Mouse (Mus musculus): Measurements from ENCODE around the gene Gm42957. TPM values are rescaled to one million over a fixed set of nuclear protein-coding genes. Genes with fewer than 3 reads are reported as not detected.

The Gm42957 gene
- polyA plus RNA-seq, 1 experiment from 2014 or later, result not detected

DNA sequence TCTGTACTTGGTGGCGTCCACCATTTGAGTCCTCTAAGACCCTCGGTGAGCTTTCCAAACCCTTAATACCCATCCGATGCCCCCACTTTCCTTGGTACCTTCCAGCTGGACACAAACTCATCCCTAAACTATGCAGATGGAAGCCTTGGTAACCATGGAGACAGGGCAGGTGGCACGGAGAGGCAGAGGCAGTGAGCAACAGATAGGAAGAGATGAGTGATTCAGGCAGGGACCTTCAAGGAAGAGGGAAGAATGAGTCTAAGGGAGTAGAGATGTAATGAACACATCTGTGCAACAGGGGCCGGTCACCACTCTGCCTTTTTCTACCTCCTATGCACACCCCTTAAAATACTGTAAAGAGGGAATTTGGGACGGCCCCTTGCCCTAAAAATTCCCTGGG is 39.6 kb upstream of the Gm42957 start:
- Histone ChIP-seq H3K4me3 (ENCODE audit: low read depth, low read length) (no peak overlapping the region), H3K9me3 (ENCODE audit: low read length) (no peaks in the 10 kb centered on the region), H3K27me3 (ENCODE audit: insufficient read depth, low read length) (peaks cover 57% of the 10 kb centered on the region), H3K9ac (replicated peaks) (no peak overlapping the region), H3K27ac (ENCODE audit: low read depth) (no peak overlapping the region), H3K4me1 (ENCODE audit: insufficient read depth) (peaks cover 30% of the 10 kb centered on the region), H3K36me3 (replicated peaks; ENCODE audit: insufficient read depth, low read length) (no peaks in the 10 kb centered on the region), H3K4me2 (ENCODE audit: low read depth, low read length) (no peak overlapping the region)
- WGBS (ENCODE audit: insufficient replicate concordance), result 34% methylated on average over 6 of the region's 6 CpGs
- ATAC-seq (no peak), DNase-seq (no peak)
- TF ChIP-seq CTCF (IDR thresholded peaks at IDR 0.05; ENCODE audit: low read depth) (no peak), EP300 (IDR thresholded peaks at IDR 0.05; ENCODE audit: low read depth) (no peak)

DNA sequence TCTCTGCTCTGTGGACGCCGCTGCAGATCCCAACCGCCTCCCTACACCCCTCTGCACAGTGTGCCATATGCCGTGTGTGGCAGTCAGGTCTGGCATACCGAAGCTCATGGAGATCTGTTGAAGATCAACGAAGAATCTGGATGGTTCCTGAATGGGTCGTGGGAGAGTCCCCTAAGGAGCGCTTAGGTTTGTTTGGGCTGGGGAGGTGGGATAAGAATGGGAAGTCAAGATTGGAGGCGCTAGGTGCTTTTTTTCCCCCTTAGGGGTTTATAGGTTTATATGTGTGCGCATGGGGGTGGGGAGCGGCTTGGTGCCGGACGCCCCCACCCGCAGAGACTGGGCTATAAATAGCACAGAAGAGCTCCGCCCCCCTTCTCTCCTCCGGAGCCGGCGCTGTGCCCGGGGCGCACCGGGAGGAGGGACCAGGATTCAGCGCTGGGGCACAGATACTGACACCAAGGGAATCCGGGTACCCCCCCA is 39.0 kb upstream of the Gm42957 start, which contains the start of gene Ankrd34a:
Ankrd34a (plus strand) TSS at position 409 of the 480 bp plus-strand sequence.
- DNase-seq, result no peak
- 3% methylated on average over 23 of the region's 23 CpGs for WGBS (ENCODE audit: insufficient replicate concordance)
- Histone ChIP-seq H3K9me3 (ENCODE audit: low read length) (no peaks in the 10 kb centered on the region), H3K4me1 (ENCODE audit: insufficient read depth) (peaks cover 30% of the 10 kb centered on the region), H3K4me3 (ENCODE audit: low read depth, low read length) (peak within 1 kb of the TSS; percentile 41), H3K9ac (replicated peaks) (no peak within 1 kb of the TSS), H3K36me3 (replicated peaks; ENCODE audit: insufficient read depth, low read length) (no peaks in the 10 kb centered on the region), H3K4me2 (ENCODE audit: low read depth, low read length) (peak within 1 kb of the TSS; percentile 68), H3K27ac (ENCODE audit: low read depth) (no peak within 1 kb of the TSS), H3K27me3 (ENCODE audit: insufficient read depth, low read length) (peaks cover 60% of the 10 kb centered on the region)
- TF ChIP-seq CTCF (IDR thresholded peaks at IDR 0.05; ENCODE audit: low read depth) (no peak), EP300 (IDR thresholded peaks at IDR 0.05; ENCODE audit: low read depth) (no peak)
- ATAC-seq, result no peak

DNA sequence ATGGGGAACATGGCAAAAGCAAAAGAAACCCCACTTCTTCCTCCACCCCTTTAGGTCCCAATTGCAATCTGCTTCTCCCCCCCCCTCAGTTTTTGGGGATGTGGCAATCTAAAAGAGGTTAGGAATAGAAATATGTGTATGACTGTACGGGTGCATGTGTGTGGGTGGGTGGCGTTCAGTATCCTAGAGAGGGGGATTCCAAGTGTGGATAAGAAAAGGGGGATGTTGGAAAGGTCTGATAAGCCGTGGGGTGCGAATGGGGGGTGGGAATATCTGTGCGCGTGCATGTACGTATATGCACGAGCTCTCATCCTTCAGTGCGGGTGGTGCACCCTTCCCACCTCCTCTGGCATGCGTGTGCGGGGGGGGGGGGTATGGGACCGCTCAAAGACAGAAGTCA is 38.4 kb upstream of the Gm42957 start:
- 6% methylated on average over 9 of the region's 12 CpGs for WGBS (ENCODE audit: insufficient replicate concordance)
- H3K9ac ChIP-seq (replicated peaks), result no peak overlapping the region
- H3K27me3 ChIP-seq (ENCODE audit: insufficient read depth, low read length), result peaks cover 66% of the 10 kb centered on the region
- H3K36me3 ChIP-seq (replicated peaks; ENCODE audit: insufficient read depth, low read length), result no peaks in the 10 kb centered on the region
- H3K4me2 ChIP-seq (ENCODE audit: low read depth, low read length), result peak overlapping the region; percentile 68
- H3K9me3 ChIP-seq (ENCODE audit: low read length), result no peaks in the 10 kb centered on the region
- ATAC-seq (no peak), DNase-seq (no peak)
- H3K27ac ChIP-seq (ENCODE audit: low read depth), result no peak overlapping the region
- peaks cover 30% of the 10 kb centered on the region for H3K4me1 ChIP-seq (ENCODE audit: insufficient read depth)
- peak overlapping the region; percentile 41 for H3K4me3 ChIP-seq (ENCODE audit: low read depth, low read length)
- TF ChIP-seq EP300 (IDR thresholded peaks at IDR 0.05; ENCODE audit: low read depth) (no peak), CTCF (IDR thresholded peaks at IDR 0.05; ENCODE audit: low read depth) (no peak)

DNA sequence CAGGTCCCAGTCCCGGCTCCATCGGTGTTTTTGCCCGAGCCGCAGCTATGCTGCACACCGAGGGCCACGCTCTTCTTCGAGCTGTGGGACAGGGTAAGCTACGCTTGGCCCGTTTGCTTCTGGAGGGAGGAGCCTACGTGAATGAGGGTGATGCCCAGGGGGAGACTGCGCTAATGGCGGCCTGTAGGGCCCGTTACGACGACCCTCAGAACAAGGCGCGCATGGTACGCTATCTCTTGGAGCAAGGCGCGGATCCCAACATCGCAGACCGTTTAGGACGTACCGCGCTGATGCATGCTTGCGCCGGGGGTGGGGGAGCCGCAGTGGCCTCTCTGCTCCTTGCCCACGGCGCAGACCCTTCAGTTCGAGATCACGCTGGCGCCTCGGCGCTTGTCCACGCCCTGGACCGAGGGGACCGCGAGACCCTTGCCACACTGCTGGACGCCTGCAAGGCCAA is 37.8 kb upstream of the Gm42957 start:
- TF ChIP-seq CTCF (IDR thresholded peaks at IDR 0.05; ENCODE audit: low read depth) (no peak), EP300 (IDR thresholded peaks at IDR 0.05; ENCODE audit: low read depth) (no peak)

DNA sequence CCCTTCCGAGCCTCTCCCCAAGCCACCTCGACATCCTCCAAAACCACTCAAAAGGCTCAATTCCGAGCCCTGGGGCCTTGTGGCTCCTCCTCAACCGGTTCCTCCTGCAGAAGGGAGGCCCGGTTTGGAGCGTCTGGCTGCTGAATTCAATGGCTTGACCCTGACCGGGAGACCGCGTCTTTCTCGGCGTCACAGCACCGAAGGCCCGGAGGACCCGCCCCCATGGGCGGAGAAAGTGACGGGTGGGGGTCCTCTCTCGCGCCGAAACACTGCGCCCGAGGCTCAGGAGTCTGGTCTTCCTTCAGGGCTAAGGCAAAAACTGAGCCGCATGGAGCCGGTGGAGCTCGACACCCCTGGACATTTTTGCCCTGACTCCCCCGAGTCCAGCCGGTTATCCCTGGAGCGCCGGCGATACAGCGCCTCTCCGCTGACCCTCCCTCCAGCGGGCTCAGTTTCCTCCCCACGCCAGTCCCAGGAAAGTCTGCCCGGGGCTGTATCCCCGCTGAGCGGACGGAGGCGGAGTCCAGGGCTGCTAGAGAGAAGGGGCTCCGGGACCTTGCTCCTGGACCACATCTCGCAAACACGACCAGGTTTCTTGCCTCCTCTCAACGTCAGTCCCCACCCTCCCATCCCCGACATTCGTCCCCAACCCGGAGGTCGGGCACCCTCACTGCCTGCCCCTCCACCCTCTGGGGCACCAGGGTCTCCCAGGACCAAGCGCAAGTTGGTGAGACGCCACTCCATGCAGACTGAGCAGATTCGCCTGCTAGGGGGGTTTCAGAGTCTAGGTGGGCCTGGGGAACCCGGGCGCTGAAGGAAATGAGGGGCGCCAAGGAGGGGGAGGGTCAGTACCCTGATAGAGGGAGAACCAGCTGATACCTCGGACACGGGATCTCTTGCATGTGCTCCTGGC is 36.9 kb upstream of the Gm42957 start:
- WGBS (ENCODE audit: insufficient replicate concordance), result 5% methylated on average over 50 of the region's 54 CpGs
- Histone ChIP-seq H3K9ac (replicated peaks) (peak overlapping the region; percentile 50), H3K4me3 (ENCODE audit: low read depth, low read length) (peak overlapping the region; percentile 41), H3K4me2 (ENCODE audit: low read depth, low read length) (peak overlapping the region; percentile 68), H3K9me3 (ENCODE audit: low read length) (no peaks in the 10 kb centered on the region), H3K4me1 (ENCODE audit: insufficient read depth) (peaks cover 21% of the 10 kb centered on the region), H3K27ac (ENCODE audit: low read depth) (no peak overlapping the region), H3K27me3 (ENCODE audit: insufficient read depth, low read length) (peaks cover 67% of the 10 kb centered on the region), H3K36me3 (replicated peaks; ENCODE audit: insufficient read depth, low read length) (no peaks in the 10 kb centered on the region)
- peak; percentile 36 for DNase-seq
- TF ChIP-seq CTCF (IDR thresholded peaks at IDR 0.05; ENCODE audit: low read depth), result no peak
- TF ChIP-seq EP300 (IDR thresholded peaks at IDR 0.05; ENCODE audit: low read depth), result no peak
- ATAC-seq, result no peak

More for the DNA sequence above, 37.8 kb upstream of the Gm42957 start:
- H3K9me3 ChIP-seq (ENCODE audit: low read length), result no peaks in the 10 kb centered on the region
- DNase-seq, result no peak
- ATAC-seq, result no peak
- peak overlapping the region; percentile 50; the same call in 1 of the 2 replicates for H3K9ac ChIP-seq (replicated peaks)
- H3K27me3 ChIP-seq (ENCODE audit: insufficient read depth, low read length), result peaks cover 67% of the 10 kb centered on the region
- H3K27ac ChIP-seq (ENCODE audit: low read depth), result no peak overlapping the region
- H3K4me3 ChIP-seq (ENCODE audit: low read depth, low read length), result peak overlapping the region; percentile 41
- H3K4me1 ChIP-seq (ENCODE audit: insufficient read depth), result peaks cover 25% of the 10 kb centered on the region
- WGBS (ENCODE audit: insufficient replicate concordance), result under 1% methylated on average over 40 of the region's 40 CpGs
- H3K4me2 ChIP-seq (ENCODE audit: low read depth, low read length), result peak overlapping the region; percentile 68
- H3K36me3 ChIP-seq (replicated peaks; ENCODE audit: insufficient read depth, low read length), result no peaks in the 10 kb centered on the region

DNA sequence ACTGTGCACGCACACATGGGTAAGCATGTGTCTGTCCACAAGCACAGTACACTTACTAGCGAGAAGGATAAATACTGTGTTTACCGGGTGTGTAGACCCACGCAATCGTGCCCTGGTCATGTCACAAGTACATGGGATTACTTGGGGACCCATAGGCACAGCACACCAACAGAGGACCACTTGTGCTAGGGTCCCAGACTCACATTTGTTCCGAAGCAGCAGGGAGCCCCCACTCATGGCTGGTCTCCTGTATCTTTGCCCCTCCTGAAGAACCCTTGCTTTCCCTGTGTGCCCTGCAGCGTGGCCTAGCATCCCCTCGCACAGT is 36.2 kb upstream of the Gm42957 start:
- Histone ChIP-seq H3K4me3 (ENCODE audit: low read depth, low read length) (no peak overlapping the region), H3K4me1 (ENCODE audit: insufficient read depth) (peaks cover 21% of the 10 kb centered on the region), H3K9ac (replicated peaks) (no peak overlapping the region), H3K27me3 (ENCODE audit: insufficient read depth, low read length) (peaks cover 67% of the 10 kb centered on the region), H3K4me2 (ENCODE audit: low read depth, low read length) (no peak overlapping the region), H3K36me3 (replicated peaks; ENCODE audit: insufficient read depth, low read length) (no peaks in the 10 kb centered on the region), H3K9me3 (ENCODE audit: low read length) (no peaks in the 10 kb centered on the region), H3K27ac (ENCODE audit: low read depth) (no peak overlapping the region)
- TF ChIP-seq CTCF (IDR thresholded peaks at IDR 0.05; ENCODE audit: low read depth) (no peak), EP300 (IDR thresholded peaks at IDR 0.05; ENCODE audit: low read depth) (no peak)
- WGBS (ENCODE audit: insufficient replicate concordance), result 53% methylated on average over 8 of the region's 8 CpGs
- ATAC-seq (no peak), DNase-seq (no peak)

Data from liver, postnatal 0 days (tissue).